Mouse (Mus musculus): ENCODE measurements around the gene 4930415O20Rik. TPM values are rescaled to one million over a fixed set of nuclear protein-coding genes. Genes with fewer than 3 reads are reported as not detected.

The 4930415O20Rik gene
- polyA plus RNA-seq, 1 experiment from 2014 or later = 0.31 TPM

DNA sequence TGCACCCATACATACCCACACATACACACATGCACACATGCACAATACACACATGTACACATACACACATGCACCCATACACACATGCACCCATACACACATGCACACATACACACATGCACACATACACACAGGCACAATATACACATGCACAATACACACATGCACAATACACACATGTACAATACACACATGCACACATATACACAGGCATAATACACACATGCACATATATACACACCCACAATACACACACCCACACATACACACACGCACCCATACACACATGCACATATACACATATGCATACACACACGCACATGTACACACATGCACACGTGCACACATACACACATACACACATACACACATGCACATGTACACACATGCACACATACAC is 41.4 kb downstream of the 4930415O20Rik start:
- TF ChIP-seq CTCF (IDR thresholded peaks at IDR 0.05) (no peak), EP300 (IDR thresholded peaks at IDR 0.05) (no peak)
- 99% methylated on average over 3 of the region's 3 CpGs for WGBS
- DNase-seq (ENCODE audit: low spot score) (no peak), ATAC-seq (no peak)
- H3K36me3 ChIP-seq (ENCODE audit: insufficient read depth, low read length) = no peaks in the 10 kb centered on the region
- no peak overlapping the region for H3K9ac ChIP-seq (replicated peaks; ENCODE audit: low read depth)
- H3K4me3 ChIP-seq (ENCODE audit: low read depth, low read length) = no peak overlapping the region
- no peaks in the 10 kb centered on the region for H3K27me3 ChIP-seq (replicated peaks; ENCODE audit: insufficient read depth, low read length)
- peaks cover 2% of the 10 kb centered on the region for H3K4me1 ChIP-seq (ENCODE audit: insufficient read depth, low read depth, low read length)
- no peaks in the 10 kb centered on the region for H3K9me3 ChIP-seq (ENCODE audit: low read length)
- no peak overlapping the region for H3K4me2 ChIP-seq (replicated peaks; ENCODE audit: low read depth, low read length)
- no peak overlapping the region for H3K27ac ChIP-seq (ENCODE audit: low read length)

DNA sequence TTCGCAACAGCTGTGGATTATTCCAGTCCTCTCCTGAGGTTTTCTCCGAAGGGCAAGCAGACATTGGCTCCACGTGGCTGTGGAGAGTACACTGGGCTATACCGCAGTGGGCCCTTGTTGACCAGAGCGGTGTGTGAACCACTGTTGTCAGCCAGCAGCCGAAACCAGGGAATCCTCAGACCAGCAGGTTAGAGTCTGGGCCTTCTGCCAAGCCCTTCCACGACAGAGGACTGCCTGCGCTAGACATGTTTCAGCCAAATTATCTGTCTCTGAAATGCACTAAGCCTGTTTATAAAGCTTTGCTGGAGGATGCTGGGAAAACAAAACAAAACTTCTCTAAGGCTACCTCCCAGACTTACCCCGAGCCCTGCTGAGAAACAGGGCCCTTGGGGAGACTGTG is 43.7 kb downstream of the 4930415O20Rik start:
- H3K4me3 ChIP-seq (ENCODE audit: low read depth, low read length) = no peak overlapping the region
- 38% methylated on average over 9 of the region's 9 CpGs for WGBS
- no peaks in the 10 kb centered on the region for H3K4me1 ChIP-seq (ENCODE audit: insufficient read depth, low read depth, low read length)
- H3K9ac ChIP-seq (replicated peaks; ENCODE audit: low read depth) = no peak overlapping the region
- no peak overlapping the region for H3K4me2 ChIP-seq (replicated peaks; ENCODE audit: low read depth, low read length)
- no peaks in the 10 kb centered on the region for H3K9me3 ChIP-seq (ENCODE audit: low read length)
- TF ChIP-seq EP300 (IDR thresholded peaks at IDR 0.05) = no peak
- DNase-seq (ENCODE audit: low spot score) = no peak
- H3K27ac ChIP-seq (ENCODE audit: low read length) = no peak overlapping the region
- H3K27me3 ChIP-seq (replicated peaks; ENCODE audit: insufficient read depth, low read length) = no peaks in the 10 kb centered on the region
- ATAC-seq = no peak
- no peaks in the 10 kb centered on the region for H3K36me3 ChIP-seq (ENCODE audit: insufficient read depth, low read length)

DNA sequence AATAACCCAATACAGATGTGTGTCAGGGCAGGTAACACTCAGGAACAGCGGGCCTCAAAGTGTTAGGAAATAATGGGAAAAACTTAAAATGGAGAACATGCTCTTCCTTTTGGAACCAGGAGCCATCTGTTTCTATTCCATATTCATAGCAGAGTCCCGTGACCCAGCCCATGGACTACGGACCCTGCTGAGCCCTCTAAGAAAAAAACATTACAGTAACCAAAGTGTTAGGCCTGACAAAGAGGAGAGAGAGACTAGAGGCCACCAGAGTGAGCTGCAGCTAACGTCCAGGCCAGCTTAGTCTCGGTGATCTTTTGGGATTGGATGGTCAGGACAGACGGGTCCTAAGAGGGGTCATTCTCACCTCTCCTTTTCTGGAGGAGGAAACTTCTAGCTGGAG is 44.2 kb downstream of the 4930415O20Rik start:
- Histone ChIP-seq H3K9me3 (ENCODE audit: low read length) (no peaks in the 10 kb centered on the region), H3K27ac (ENCODE audit: low read length) (no peak overlapping the region), H3K9ac (replicated peaks; ENCODE audit: low read depth) (no peak overlapping the region), H3K4me3 (ENCODE audit: low read depth, low read length) (no peak overlapping the region), H3K27me3 (replicated peaks; ENCODE audit: insufficient read depth, low read length) (no peaks in the 10 kb centered on the region), H3K36me3 (ENCODE audit: insufficient read depth, low read length) (no peaks in the 10 kb centered on the region), H3K4me2 (replicated peaks; ENCODE audit: low read depth, low read length) (no peak overlapping the region), H3K4me1 (ENCODE audit: insufficient read depth, low read depth, low read length) (no peaks in the 10 kb centered on the region)
- TF ChIP-seq CTCF (IDR thresholded peaks at IDR 0.05) (no peak), EP300 (IDR thresholded peaks at IDR 0.05) (no peak)
- ATAC-seq (no peak), DNase-seq (ENCODE audit: low spot score) (no peak)
- WGBS = 54% methylated on average over 6 of the region's 6 CpGs

GRCm38 (mm10) chr15:98615751-98616150 is 44.9 kb downstream of the 4930415O20Rik start:
- ATAC-seq = no peak

GRCm38 (mm10) chr15:98616362-98617175 is 45.8 kb downstream of the 4930415O20Rik start:
- no peak for DNase-seq (ENCODE audit: low spot score)
- no peaks in the 10 kb centered on the region for H3K27me3 ChIP-seq (replicated peaks; ENCODE audit: insufficient read depth, low read length)
- H3K4me3 ChIP-seq (ENCODE audit: low read depth, low read length) = no peak overlapping the region
- no peak overlapping the region for H3K4me2 ChIP-seq (replicated peaks; ENCODE audit: low read depth, low read length)
- 37% methylated on average over 20 of the region's 20 CpGs for WGBS
- H3K27ac ChIP-seq (ENCODE audit: low read length) = no peak overlapping the region
- TF ChIP-seq EP300 (IDR thresholded peaks at IDR 0.05) = no peak
- no peak for TF ChIP-seq CTCF (IDR thresholded peaks at IDR 0.05)
- H3K4me1 ChIP-seq (ENCODE audit: insufficient read depth, low read depth, low read length) = no peaks in the 10 kb centered on the region
- no peak overlapping the region for H3K9ac ChIP-seq (replicated peaks; ENCODE audit: low read depth)
- ATAC-seq = peak; percentile 35; the same call in 1 of the 2 replicates
- no peaks in the 10 kb centered on the region for H3K36me3 ChIP-seq (ENCODE audit: insufficient read depth, low read length)
- H3K9me3 ChIP-seq (ENCODE audit: low read length) = no peaks in the 10 kb centered on the region

More at GRCm38 (mm10) chr15:98615751-98616150, 44.9 kb downstream of the 4930415O20Rik start:
- Histone ChIP-seq H3K9ac (replicated peaks; ENCODE audit: low read depth) (no peak overlapping the region), H3K9me3 (ENCODE audit: low read length) (no peaks in the 10 kb centered on the region), H3K36me3 (ENCODE audit: insufficient read depth, low read length) (no peaks in the 10 kb centered on the region), H3K4me3 (ENCODE audit: low read depth, low read length) (no peak overlapping the region), H3K4me2 (replicated peaks; ENCODE audit: low read depth, low read length) (no peak overlapping the region), H3K27me3 (replicated peaks; ENCODE audit: insufficient read depth, low read length) (no peaks in the 10 kb centered on the region), H3K4me1 (ENCODE audit: insufficient read depth, low read depth, low read length) (no peaks in the 10 kb centered on the region), H3K27ac (ENCODE audit: low read length) (no peak overlapping the region)
- TF ChIP-seq EP300 (IDR thresholded peaks at IDR 0.05) (no peak), CTCF (IDR thresholded peaks at IDR 0.05) (no peak)
- WGBS = 75% methylated on average over 6 of the region's 6 CpGs
- DNase-seq (ENCODE audit: low spot score) = no peak

- peak; percentile 80 for DNase-seq (ENCODE audit: low spot score)
- TF ChIP-seq EP300 (IDR thresholded peaks at IDR 0.05) (no peak), CTCF (IDR thresholded peaks at IDR 0.05) (peak; percentile 87)
- H3K27ac ChIP-seq (ENCODE audit: low read length) = no peak overlapping the region
- H3K9me3 ChIP-seq (ENCODE audit: low read length) = no peaks in the 10 kb centered on the region
- no peak overlapping the region for H3K4me3 ChIP-seq (ENCODE audit: low read depth, low read length)
- H3K4me1 ChIP-seq (ENCODE audit: insufficient read depth, low read depth, low read length) = no peaks in the 10 kb centered on the region
- no peaks in the 10 kb centered on the region for H3K36me3 ChIP-seq (ENCODE audit: insufficient read depth, low read length)
- H3K9ac ChIP-seq (replicated peaks; ENCODE audit: low read depth) = no peak overlapping the region
- no peaks in the 10 kb centered on the region for H3K27me3 ChIP-seq (replicated peaks; ENCODE audit: insufficient read depth, low read length)
- 0% methylated on average over 12 of the region's 12 CpGs for WGBS
- peak; percentile 61 for ATAC-seq
- H3K4me2 ChIP-seq (replicated peaks; ENCODE audit: low read depth, low read length) = no peak overlapping the region
Observed at GRCm38 (mm10) chr15:98617176-98617537, 46.4 kb downstream of the 4930415O20Rik start.
